Mouse (Mus musculus) G1E (cell line): ENCODE data around the gene Il34. TPM values are rescaled to one million over a fixed set of nuclear protein-coding genes. Genes with fewer than 3 reads are reported as not detected.

Source experiments
- ATAC-seq: 2 replicates; pipeline ENCODE4 v1.8.0; 2016; ENCODE audit warnings: mild to moderate bottlenecking; ENCODE audit not compliant: insufficient number of reproducible peaks, poor library complexity, low FRiP score, severe bottlenecking; ENCODE audit errors: extremely low read depth
- DNase-seq: peaks from one replicate; pipeline ENCODE4 v3.0.0; 2012; ENCODE audit warnings: low spot score
- H3K27me3 ChIP-seq: 2 replicates; pipeline ENCODE4 v1.6.1; 2012; ENCODE audit warnings: mild to moderate bottlenecking, low read length, inconsistent platforms; ENCODE audit not compliant: insufficient read depth
- H3K36me3 ChIP-seq: replicated peaks from 2 replicates; pipeline ENCODE3; 2012; ENCODE audit warnings: mild to moderate bottlenecking, inconsistent platforms
- H3K4me1 ChIP-seq: 2 replicates; pipeline ENCODE4 v1.6.1; 2012; ENCODE audit warnings: low read depth, low read length, inconsistent platforms, mixed read lengths; ENCODE audit not compliant: insufficient read depth
- H3K4me3 ChIP-seq: 2 replicates; pipeline ENCODE4 v1.5.1; 2012; ENCODE audit warnings: low read depth, mild to moderate bottlenecking, inconsistent platforms, low read length, moderate library complexity, mixed read lengths
- H3K9me3 ChIP-seq: replicated peaks from 2 replicates; pipeline ENCODE4 v1.6.1; 2012; ENCODE audit warnings: inconsistent platforms
- CTCF ChIP-seq: IDR thresholded peaks from 2 replicates; pipeline ENCODE4 v1.5.1; 2012; ENCODE audit warnings: low read depth, low read length, inconsistent platforms, mixed read lengths
- GATA1 ChIP-seq: IDR thresholded peaks from 2 replicates; pipeline ENCODE4 v1.6.1; 2012; ENCODE audit warnings: borderline replicate concordance, low read length, inconsistent platforms, mixed read lengths
- GATA2 ChIP-seq: IDR thresholded peaks from 2 replicates; pipeline ENCODE4 v1.6.1; 2012; ENCODE audit warnings: low read depth, low read length, inconsistent platforms, borderline replicate concordance
- POLR2AphosphoS5 ChIP-seq: IDR thresholded peaks from 2 replicates; pipeline ENCODE4 v1.6.1; 2012; ENCODE audit warnings: low read depth, low read length, inconsistent platforms; ENCODE audit not compliant: insufficient replicate concordance
- TAL1 ChIP-seq: conservative IDR thresholded peaks from 2 replicates; pipeline ENCODE4 v1.6.1; 2012; ENCODE audit warnings: low read depth, low read length, inconsistent platforms, mixed read lengths
- polyA plus RNA-seq: library from polyadenylated mRNA; stranded (reverse); fragments of >175 nt; gene quantifications from 2 replicates; pipeline ENCODE4 v1.2.3, GENCODE M21; 2012
- total RNA-seq, 2 experiments: library from RNA; stranded (forward) in 1 of 2; stranded (reverse) in 1 of 2; fragments of 200-1000 nt in 1 of 2; fragments of >200 nt in 1 of 2; fragmentation: Nextera tagmentation in 1 of 2; gene quantifications; 2 replicates each; pipeline ENCODE4 v1.2.3; 2014 to 2017

Gene Il34
- total and polyA plus RNA-seq, 3 experiments: not detected

DNA sequence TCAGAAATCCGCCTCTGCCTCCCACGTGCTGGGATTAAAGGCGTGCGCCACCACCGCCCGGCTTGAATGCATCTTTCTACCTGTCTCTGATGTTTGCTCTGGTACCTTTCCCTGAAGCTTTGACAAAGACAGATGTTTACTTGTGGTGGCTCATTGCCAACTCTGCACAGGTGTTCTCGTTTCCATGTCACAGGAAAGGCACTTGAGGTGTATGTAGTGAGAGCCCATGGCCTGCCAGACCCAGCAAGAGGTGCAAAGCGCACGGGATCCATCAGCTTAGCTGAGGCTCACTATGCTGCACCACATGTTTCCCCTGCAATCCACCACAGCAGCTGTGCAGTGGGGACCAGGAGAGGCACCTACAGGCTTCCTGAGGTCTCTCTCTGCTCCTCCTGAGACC is 1.9 kb downstream of the Il34 start:
- ATAC-seq: no peak

DNA sequence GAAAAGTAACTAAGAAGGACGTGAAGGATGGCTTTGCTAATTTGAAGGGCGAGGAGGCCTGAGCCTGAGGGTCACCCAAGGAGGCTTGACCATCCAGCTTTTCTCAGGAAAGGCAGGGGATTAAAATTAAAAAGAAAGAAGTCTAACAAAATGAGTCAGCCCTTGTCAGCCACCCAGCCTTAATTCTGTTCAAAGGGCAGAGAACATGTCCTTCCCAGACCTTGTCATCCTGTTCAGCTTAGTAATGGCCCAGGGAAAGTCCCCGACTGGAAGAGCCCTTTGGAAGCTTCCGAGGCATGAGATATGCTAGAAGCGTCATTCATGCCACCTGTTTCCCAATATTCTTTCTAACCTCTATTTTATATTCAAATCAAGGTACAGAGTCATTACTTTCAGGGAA is 2.7 kb downstream of the Il34 start:
- no peak for ATAC-seq
- Histone ChIP-seq H3K9me3 (no peaks in the 10 kb centered on the region), H3K4me3 (no peak overlapping the region), H3K27me3 (peaks cover 31% of the 10 kb centered on the region), H3K36me3 (no peaks in the 10 kb centered on the region), H3K4me1 (no peaks in the 10 kb centered on the region)
- no peak for DNase-seq
- no peak for TF ChIP-seq GATA2
- TF ChIP-seq GATA1: no peak
- TF ChIP-seq CTCF: no peak
- no peak for TF ChIP-seq POLR2AphosphoS5
- TF ChIP-seq TAL1: no peak

More for the DNA sequence above, 1.9 kb downstream of the Il34 start:
- Histone ChIP-seq H3K9me3 (no peaks in the 10 kb centered on the region), H3K4me1 (no peaks in the 10 kb centered on the region), H3K27me3 (peaks cover 31% of the 10 kb centered on the region), H3K36me3 (peaks cover 6% of the 10 kb centered on the region), H3K4me3 (no peak overlapping the region)
- TF ChIP-seq POLR2AphosphoS5: no peak
- TF ChIP-seq TAL1: no peak
- TF ChIP-seq GATA1: no peak
- no peak for TF ChIP-seq GATA2
- TF ChIP-seq CTCF: no peak
- DNase-seq: no peak

DNA sequence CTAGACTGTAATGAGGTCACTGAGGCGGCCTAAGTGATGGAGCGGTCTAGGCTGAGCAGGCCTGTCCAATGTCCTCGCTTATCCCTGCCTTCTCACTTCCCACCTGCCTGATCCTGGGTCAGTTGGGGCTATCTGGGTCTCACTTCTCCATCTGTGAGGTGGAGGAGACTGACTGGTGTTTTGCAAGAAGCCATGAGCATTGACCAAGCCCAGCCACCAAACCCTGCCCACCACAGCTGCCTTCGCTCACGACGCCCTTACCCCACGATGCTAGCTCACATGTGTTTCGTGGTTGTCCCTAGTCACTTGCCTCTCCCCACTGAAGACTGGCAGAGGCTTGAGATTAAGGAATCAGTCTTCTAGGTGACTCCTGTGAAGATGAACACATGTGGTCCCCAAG is 8.6 kb downstream of the Il34 start:
- Histone ChIP-seq H3K4me3 (no peak overlapping the region), H3K4me1 (no peaks in the 10 kb centered on the region), H3K27me3 (peaks cover 42% of the 10 kb centered on the region), H3K36me3 (no peaks in the 10 kb centered on the region), H3K9me3 (peaks cover 7% of the 10 kb centered on the region)
- TF ChIP-seq GATA1: no peak
- no peak for TF ChIP-seq CTCF
- no peak for TF ChIP-seq GATA2
- no peak for TF ChIP-seq TAL1
- no peak for TF ChIP-seq POLR2AphosphoS5
- DNase-seq: no peak
- ATAC-seq: no peak

DNA sequence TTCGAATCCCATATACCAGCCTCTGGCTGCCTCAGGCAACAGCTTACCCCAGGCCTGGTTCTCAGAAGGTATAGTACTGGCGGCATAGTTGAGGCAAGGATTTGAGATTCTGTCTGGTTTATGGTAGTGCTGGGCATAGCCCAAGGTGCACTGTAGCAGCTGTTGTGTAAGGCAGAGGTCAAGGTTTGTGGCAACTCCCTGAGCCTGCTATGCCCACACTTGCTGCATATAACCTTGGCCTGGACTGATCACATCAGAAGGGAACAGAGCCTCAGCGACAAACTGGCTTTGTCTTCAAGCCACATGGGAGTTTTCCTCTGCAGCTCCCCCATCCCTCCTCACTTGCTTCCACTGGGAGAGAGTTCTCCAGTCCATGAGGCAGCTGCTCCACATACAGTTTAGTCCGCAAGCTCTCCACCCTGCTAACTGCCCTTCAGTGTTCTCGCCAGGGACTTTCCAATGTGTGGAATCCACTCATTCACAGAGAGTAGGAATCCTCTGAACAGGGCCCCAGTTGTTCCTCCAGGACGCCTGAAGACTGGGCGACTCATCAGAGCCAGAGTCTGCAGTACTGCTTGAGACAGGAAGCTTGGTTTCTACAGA is 11.3 kb downstream of the Il34 start:
- Histone ChIP-seq H3K27me3 (peaks cover 40% of the 10 kb centered on the region), H3K4me1 (no peaks in the 10 kb centered on the region), H3K9me3 (peaks cover 7% of the 10 kb centered on the region), H3K4me3 (no peak overlapping the region), H3K36me3 (no peaks in the 10 kb centered on the region)
- ATAC-seq: no peak
- DNase-seq: no peak
- TF ChIP-seq GATA1: no peak
- TF ChIP-seq GATA2: no peak
- TF ChIP-seq CTCF: no peak
- no peak for TF ChIP-seq POLR2AphosphoS5
- TF ChIP-seq TAL1: no peak

DNA sequence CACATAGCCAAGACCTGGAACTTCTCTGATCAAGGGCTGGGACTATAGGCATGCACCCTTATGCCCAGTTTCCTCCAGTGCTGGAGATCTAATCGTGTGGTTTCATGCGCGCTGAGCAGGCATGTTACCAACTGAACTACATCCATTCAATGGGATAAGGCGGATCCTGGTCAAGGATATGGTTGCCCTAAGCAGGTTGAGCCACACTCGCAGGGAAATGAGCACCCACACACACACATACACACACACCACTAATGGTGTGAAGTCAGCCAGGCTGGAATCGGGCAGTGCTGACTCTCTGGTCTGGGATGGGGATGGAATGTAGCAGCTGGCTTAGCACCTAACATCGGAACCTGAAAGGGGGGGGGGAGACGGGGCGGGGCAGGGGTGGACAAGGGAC is 11.8 kb downstream of the Il34 start:
- Histone ChIP-seq H3K4me3 (no peak overlapping the region), H3K9me3 (peaks cover 7% of the 10 kb centered on the region), H3K4me1 (no peaks in the 10 kb centered on the region), H3K27me3 (peaks cover 45% of the 10 kb centered on the region), H3K36me3 (no peaks in the 10 kb centered on the region)
- ATAC-seq: no peak
- TF ChIP-seq GATA1 (no peak), CTCF (no peak), POLR2AphosphoS5 (no peak), TAL1 (no peak), GATA2 (no peak)
- no peak for DNase-seq

DNA sequence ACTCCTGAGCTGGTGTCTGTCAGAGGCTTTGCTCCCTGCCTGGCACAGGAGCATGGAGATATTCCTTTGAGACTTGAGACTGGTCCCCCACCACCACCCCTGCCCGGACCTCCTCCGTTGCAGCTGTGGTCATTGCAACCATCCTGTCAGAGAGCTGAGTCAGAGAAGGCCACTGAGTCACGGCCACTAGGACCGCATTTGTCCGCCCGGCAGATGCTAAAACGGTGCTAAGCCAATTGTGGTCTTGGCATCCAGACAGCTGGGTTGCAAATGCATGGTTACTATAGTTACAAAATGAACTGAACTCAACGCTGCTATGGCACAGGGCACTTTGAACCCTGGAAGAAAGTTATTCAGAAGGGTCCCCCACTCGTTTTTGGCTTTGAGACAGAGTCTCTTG is 12.2 kb downstream of the Il34 start:
- Histone ChIP-seq H3K36me3 (no peaks in the 10 kb centered on the region), H3K9me3 (peaks cover 7% of the 10 kb centered on the region), H3K27me3 (peaks cover 46% of the 10 kb centered on the region), H3K4me3 (no peak overlapping the region), H3K4me1 (no peaks in the 10 kb centered on the region)
- no peak for TF ChIP-seq CTCF
- TF ChIP-seq GATA2: no peak
- no peak for TF ChIP-seq GATA1
- no peak for TF ChIP-seq POLR2AphosphoS5
- TF ChIP-seq TAL1: no peak
- DNase-seq: no peak
- no peak for ATAC-seq
